In genomic region chr5:43285756-43286155, GRCm38 (mm10) we compare ENCODE assay signal across 27 mouse cellular contexts. TPM values are rescaled to one million over a fixed set of nuclear protein-coding genes. Genes with fewer than 3 reads are reported as not detected.
DNase-seq lines count a peak whose midpoint lies in the region; ATAC-seq lines count a peak whose summit lies in the region.
"Had no signal": no experiment of that assay in that cellular context is flagged by ENCODE, and none has a peak within 500 bp of the region (broad histone marks: within the 10 kb centered on the region; RNA-seq: fewer than 3 reads in every experiment).

No protein-coding gene starts in this region.

- H3K36me3 ChIP-seq in forebrain, embryonic 11.5 days (ENCODE audit: control insufficient read depth, insufficient read depth, low read length), result no peaks in the 10 kb centered on the region

- no peaks in the 10 kb centered on the region for H3K9me3 ChIP-seq in forebrain, embryonic 11.5 days (ENCODE audit: control insufficient read depth, low read length)
- H3K9me3 ChIP-seq: forebrain, embryonic 12.5 days; heart, embryonic 10.5 days; heart, embryonic 15.5 days; hindbrain, embryonic 12.5 days; limb, embryonic 13.5 days; lung, embryonic 15.5 days; midbrain, embryonic 12.5 days; neural tube, embryonic 13.5 days had no signal

- no peaks in the 10 kb centered on the region for H3K27me3 ChIP-seq in forebrain, embryonic 11.5 days (ENCODE audit: control insufficient read depth, insufficient read depth, low read length)
- H3K27me3 ChIP-seq: forebrain, embryonic 12.5 days; heart, embryonic 15.5 days; hindbrain, embryonic 12.5 days; limb, embryonic 13.5 days; lung, embryonic 15.5 days; midbrain, embryonic 12.5 days; neural tube, embryonic 13.5 days; Patski had no signal

- H3K4me2 ChIP-seq in forebrain, embryonic 11.5 days (ENCODE audit: low read depth, low read length, severe bottlenecking), result no peak overlapping the region
- H3K4me2 ChIP-seq: forebrain, embryonic 12.5 days; heart, embryonic 15.5 days; hindbrain, embryonic 12.5 days; limb, embryonic 13.5 days; liver, embryonic 11.5 days; lung, embryonic 15.5 days; midbrain, embryonic 12.5 days; neural tube, embryonic 13.5 days had no signal

- H3K4me1 ChIP-seq in forebrain, embryonic 11.5 days (replicated peaks; ENCODE audit: control insufficient read depth, insufficient read depth, low read length), result no peaks in the 10 kb centered on the region
- H3K4me1 ChIP-seq: forebrain, embryonic 12.5 days; heart, embryonic 10.5 days; heart, embryonic 15.5 days; hindbrain, embryonic 12.5 days; limb, embryonic 13.5 days; lung, embryonic 15.5 days; midbrain, embryonic 12.5 days; neural tube, embryonic 13.5 days had no signal

- peak; percentile 19 to 60 for DNase-seq in frontal cortex, postnatal 36 days (ENCODE audit: low spot score in 2 of 2)
- no peak for DNase-seq in frontal cortex, postnatal 10 days (ENCODE audit: low spot score in 2 of 2)
- peak; percentile 22 for DNase-seq in right cerebral cortex, adult 18-20 months
- no peak for DNase-seq in right cerebral cortex, postnatal 4 days
- peak; percentile 22 to 39 for DNase-seq in left cerebral cortex, postnatal 36 days (ENCODE audit: low spot score in 2 of 2)
- DNase-seq in cerebellum, postnatal 4 days (ENCODE audit: low spot score in 2 of 2), result no peak
- DNase-seq in forebrain, embryonic 11.5 days (ENCODE audit: low spot score), result no peak
- DNase-seq: adrenal gland, postnatal 10 days; cerebellum, adult 11-12 months; cerebellum, adult 9-11 months; forebrain, postnatal 0 days; gastrocnemius, postnatal 14 days; heart, adult 11 months; kidney, adult 9 months; kidney, postnatal 10 days had no signal

- WGBS in forebrain, embryonic 11.5 days, result 90% methylated on average over 12 of the region's 12 CpGs

- H3K27ac ChIP-seq in forebrain, embryonic 11.5 days (ENCODE audit: low read depth, low read length), result no peak overlapping the region
- H3K27ac ChIP-seq: forebrain, embryonic 12.5 days; heart, embryonic 10.5 days; heart, embryonic 15.5 days; hindbrain, embryonic 12.5 days; limb, embryonic 13.5 days; lung, embryonic 15.5 days; midbrain, embryonic 12.5 days; neural tube, embryonic 13.5 days had no signal

- H3K9ac ChIP-seq in forebrain, embryonic 11.5 days (ENCODE audit: low read length), result no peak overlapping the region
- H3K9ac ChIP-seq: forebrain, embryonic 12.5 days; forebrain, postnatal 0 days; heart, embryonic 15.5 days; hindbrain, embryonic 12.5 days; limb, embryonic 13.5 days; lung, embryonic 15.5 days; midbrain, embryonic 12.5 days; neural tube, embryonic 13.5 days had no signal

- ATAC-seq in forebrain, embryonic 11.5 days (replicated peaks; ENCODE audit: low FRiP score), result no peak
- ATAC-seq: forebrain, postnatal 0 days; intestine, postnatal 0 days; Patski had no signal

- H3K4me3 ChIP-seq in forebrain, embryonic 11.5 days (ENCODE audit: low read depth, low read length), result no peak overlapping the region
- H3K4me3 ChIP-seq: erythroblast, embryonic 14.5 days; forebrain, embryonic 12.5 days; heart, embryonic 10.5 days; heart, embryonic 15.5 days; hindbrain, embryonic 12.5 days; limb, embryonic 13.5 days; lung, embryonic 15.5 days; midbrain, embryonic 12.5 days; neural tube, embryonic 13.5 days had no signal

- intact Hi-C loops in left cerebral cortex, postnatal 36 days (cut with DNase I), result loop anchor here (5.0 kb wide), 1 partner anchor 107 kb away; no protein-coding TSS in a partner anchor

RNA-seq across cellular contexts. Expression of gene Cpeb2, which starts 52.8 kb away (rescaled TPM):
- 10 to 100 TPM; 55.2 to 58.8 TPM for total RNA-seq in left cerebral cortex, postnatal 36 days (2021)
- 2.8 and 3.4 TPM in 2 replicates for polyA plus RNA-seq in forebrain, embryonic 11.5 days (2014; fragmentation: Nextera tagmentation; extraction: Ambion mirVana)

Comparison
In these comparisons a context has a peak if more than half of its experiments do, and no peak if none do; other contexts are left out.
1. DNase-seq: peak in frontal cortex, postnatal 36 days (2 of 2), right cerebral cortex, adult 18-20 months (single experiment) and left cerebral cortex, postnatal 36 days (2 of 2); none in frontal cortex, postnatal 10 days (0 of 2), right cerebral cortex, postnatal 4 days (single experiment), cerebellum, postnatal 4 days (0 of 2) and forebrain, embryonic 11.5 days (single experiment).